Mouse (Mus musculus) testis, postnatal 10 days (tissue): ENCODE results near the gene Slc29a1.
A peak's percentile ranks its signal among the peaks of the same experiment; 100 is the strongest.

Experiments used
- DNase-seq: peaks from one replicate; pipeline ENCODE4 v3.0.0; 2021; ENCODE audit warnings: low spot score

Gene Slc29a1

GRCm38 (mm10) chr17:45550253-45550652 lies 49.2 kb downstream of the Slc29a1 start:
- DNase-seq = no peak

GRCm38 (mm10) chr17:45549617-45550181 lies 49.7 kb downstream of the Slc29a1 start, which contains the start of gene Tmem151b:
Gene Tmem151b (minus strand): TSS chr17:45549677.
- DNase-seq = no peak

DNA sequence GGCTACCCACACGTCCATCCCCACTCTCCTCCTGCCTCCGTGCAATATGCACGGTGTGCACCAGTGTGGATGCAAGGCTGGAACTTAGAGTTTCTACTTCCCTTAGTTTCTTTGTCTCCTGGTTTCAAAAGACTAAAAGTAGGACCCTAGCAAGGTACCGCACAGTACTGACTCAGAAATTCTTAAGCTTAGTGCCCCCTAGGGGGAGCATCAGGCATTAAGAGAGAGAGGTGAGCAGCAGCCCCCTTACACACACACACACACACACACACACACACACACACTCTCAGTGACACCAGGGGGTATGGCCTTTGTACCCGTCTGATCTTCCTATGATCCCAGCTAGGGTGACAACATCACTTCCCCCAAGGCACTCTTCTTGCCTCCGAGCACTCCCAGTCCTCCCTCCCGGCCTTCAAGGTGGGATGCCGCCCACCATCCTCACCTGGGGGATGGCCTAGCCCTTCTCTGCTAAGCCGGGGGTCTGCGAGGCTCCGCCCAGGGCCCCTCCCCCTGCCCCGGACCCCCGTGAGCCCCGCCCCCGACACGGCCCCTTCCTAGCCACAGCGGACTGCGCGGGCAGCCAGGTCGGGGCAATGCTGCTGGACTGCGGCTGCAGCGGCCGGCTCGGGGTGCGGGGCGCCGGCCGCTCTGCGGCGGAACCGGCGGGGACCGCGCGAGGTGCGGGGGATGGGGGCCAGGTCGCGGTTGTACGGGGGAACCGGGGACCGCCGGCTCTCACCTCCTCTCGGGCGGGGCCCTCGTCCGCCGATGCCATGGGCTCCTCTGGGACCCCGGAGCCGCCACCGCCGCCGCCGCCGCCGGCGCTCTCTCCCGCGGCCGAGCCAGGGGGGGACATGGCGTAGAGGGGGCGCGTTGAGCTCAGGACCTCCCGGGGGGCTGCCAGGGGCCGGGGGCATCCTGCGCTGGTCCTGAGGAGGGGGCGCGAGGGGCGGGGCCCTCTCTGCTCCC lies 50.6 kb downstream of the Slc29a1 start:
- peak; percentile 58 for DNase-seq

DNA sequence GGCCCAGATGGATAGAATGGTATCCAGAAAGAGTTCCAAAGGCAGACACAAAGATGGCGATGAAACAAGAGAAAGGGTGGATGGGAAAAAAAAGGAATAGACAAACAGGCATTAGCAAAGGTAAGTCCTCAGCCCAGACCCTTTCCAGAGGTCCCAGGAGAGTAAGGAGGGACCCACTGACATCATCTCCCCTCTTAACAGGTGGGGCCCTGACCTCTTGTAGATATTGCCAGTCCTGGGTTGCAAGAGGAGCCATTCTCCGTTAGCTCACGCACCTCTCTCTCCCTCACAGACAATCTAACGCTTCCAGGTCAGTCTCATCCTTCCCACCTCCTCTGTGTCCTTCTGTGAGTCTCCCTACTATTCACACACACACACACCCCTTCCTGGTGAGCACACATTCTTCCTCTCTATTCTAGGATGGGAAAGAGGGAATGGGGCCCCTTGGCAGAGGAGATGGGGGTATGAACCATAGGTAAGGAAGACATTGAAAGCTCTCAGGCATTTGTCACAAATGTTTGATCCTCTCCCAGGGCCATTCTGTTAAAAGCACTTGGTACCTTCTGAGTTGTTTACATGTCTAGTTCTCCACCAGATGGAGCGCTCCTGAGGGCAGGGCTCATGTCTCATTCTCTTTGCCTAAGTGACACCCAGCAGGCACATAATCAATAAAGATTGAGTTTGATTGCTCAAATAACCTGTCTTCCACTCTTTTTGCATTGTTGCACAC lies 51.8 kb downstream of the Slc29a1 start:
- no peak for DNase-seq

- DNase-seq = no peak
These were observed 52.5 kb downstream of the Slc29a1 start for GRCm38 (mm10) chr17:45546941-45547340.

DNA sequence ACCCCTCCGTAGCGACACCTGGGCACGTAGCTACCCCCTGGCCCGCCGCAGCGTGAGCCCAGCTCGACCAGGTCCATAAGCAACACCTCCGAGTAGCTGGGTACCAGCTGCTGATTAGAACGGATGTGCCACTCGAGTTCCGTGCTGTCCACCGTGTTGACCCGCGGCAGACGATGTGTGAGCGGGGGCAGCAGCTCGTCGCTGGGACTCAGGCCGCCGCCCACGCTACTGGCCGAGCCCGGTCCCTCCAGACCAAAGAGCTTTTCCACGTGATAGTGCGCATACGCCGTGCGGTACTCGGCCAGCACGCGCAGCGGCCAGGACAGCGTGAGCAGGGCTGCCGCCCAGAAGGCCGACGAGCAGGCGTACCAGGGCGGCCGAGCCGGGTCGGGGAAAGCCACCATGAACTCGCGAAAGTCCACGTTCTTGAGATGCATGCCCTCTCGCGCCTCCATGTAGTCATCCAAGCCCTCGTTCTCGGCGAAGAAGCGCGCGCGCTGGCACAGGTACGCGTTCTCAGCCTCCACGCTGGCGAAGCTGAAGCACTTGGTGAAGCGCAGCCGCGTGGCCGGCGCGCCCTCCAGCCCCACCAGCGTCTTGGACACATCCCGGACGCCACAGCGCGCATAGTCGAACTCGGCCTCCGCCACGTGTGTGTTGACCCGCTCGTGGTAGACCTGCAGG lies 54.0 kb downstream of the Slc29a1 start:
- no peak for DNase-seq

- no peak for DNase-seq
These were observed 54.5 kb downstream of the Slc29a1 start for GRCm38 (mm10) chr17:45544873-45545277.

DNA sequence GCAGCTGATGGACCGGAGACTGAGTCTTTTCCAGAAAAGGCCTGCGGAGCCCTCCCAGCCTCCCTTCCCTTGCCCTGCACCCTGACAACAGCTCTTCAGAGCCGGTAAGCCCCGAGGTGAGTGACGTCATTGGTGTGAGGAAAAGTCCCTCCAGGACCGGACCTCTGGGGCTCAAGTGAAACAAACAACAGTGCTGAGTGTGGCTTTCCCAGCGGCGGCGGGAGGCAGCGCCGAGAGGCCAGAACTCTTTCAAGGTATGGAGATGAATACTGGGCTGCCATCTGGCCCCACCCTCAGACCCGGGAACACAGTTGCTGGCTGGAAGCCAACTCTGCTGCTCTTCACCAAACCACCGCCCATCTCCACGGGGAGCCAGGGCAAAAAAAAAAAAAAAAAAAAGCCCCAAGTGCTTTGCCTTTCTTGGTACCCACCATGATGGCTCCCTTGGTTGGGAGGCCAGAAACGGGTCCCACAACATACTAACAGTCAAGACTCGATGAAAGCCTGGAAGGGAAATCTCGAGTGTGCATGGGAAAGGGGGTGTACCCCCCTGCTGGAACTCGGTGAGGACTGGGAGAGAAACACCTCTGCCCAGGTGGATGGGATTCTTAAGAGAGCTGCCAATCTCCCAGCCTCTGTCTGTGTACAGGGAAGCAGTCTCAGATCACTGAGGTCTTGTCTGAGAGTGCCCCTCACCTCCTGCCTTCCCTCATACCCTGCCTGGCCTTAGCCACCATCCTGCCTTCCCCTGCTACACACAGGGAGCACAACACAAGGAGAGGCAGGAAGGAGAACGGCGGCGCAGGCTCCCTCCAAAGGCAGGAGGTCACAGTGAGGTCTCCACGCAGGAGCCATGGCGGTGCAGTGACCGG lies 55.2 kb downstream of the Slc29a1 start:
- no peak for DNase-seq

- no peak for DNase-seq
These were observed 56.3 kb downstream of the Slc29a1 start for GRCm38 (mm10) chr17:45543115-45543514.

- no peak for DNase-seq
These were observed 56.7 kb downstream of the Slc29a1 start for GRCm38 (mm10) chr17:45542705-45543104.

DNA sequence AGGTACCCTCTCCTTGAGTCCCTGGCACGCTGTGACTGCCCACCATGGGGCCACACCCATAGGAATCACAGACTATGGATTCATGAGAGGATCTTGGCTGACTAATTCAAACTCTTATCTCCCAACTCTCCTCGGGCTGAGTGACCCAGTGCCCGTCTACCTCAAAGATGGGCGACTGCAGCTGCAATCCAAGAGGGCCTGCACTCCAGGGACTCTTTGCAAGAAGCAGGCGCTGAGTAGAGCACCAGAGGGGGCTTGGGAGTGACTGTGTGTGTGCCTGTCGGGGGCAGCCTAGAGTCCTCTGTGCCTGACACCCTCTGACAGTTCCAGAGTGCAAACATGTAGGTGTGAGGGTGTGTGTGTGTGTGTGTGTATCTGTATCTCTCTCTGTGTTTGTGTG lies 57.3 kb downstream of the Slc29a1 start:
- no peak for DNase-seq

- no peak for DNase-seq
These were observed 59.7 kb downstream of the Slc29a1 start for GRCm38 (mm10) chr17:45539664-45540063.

DNA sequence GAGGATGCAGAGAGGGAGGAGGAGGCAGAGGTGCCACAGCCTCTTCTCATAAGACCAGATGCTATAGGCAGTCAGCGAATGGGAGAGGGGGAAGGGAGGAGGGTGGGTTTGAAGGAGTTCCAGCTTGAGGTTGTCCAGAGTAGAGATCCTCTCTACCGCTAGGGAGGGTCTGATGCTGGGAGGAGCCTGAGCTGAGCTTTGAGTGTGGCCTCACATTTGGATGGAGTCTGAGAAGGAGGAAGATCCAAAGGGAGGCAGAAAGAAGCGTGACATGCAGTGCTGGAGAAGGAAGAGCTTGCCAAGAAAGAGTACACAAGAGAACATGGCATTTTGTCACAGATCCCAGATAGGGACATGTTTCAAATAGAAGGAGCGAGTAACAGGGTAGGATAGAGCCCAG lies 61.0 kb downstream of the Slc29a1 start:
- DNase-seq = no peak

DNA sequence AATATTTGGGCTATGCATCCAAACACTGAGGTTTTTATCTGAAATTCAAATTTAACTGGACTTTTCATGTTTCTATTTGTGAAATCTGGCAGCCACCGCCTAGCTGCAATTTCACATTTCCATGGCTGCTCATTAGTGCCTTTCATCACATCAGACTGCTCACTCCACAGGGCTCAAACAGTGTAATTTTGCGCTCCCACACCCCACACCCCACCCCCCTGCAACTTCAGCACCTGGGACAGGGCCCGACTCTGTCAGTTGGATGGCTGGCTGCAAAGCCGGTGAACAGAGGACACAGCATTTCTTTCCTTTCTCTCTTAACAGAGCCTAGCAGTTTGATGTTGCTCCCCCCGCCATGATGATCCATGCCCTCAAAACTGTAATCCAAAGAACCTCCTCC lies 63.1 kb downstream of the Slc29a1 start:
- DNase-seq = peak; percentile 70
